Mouse (Mus musculus) CH12.LX (cell line): Measurements from ENCODE around the gene Prkg1. TPM values are rescaled to one million over a fixed set of nuclear protein-coding genes. Genes with fewer than 3 reads are reported as not detected.

Experiments used
- DNase-seq: peaks from one replicate; pipeline ENCODE4 v3.0.0-alpha.2; 2013; ENCODE audit errors: extremely low read depth
- H3K27ac ChIP-seq: 2 replicates; pipeline ENCODE4 v1.5.1; 2012; ENCODE audit warnings: low read depth, mild to moderate bottlenecking, control low read depth, moderate library complexity; ENCODE audit not compliant: insufficient read depth
- H3K27me3 ChIP-seq: replicated peaks from 2 replicates; pipeline ENCODE3; 2012; ENCODE audit warnings: inconsistent platforms
- H3K36me3 ChIP-seq, 2 experiments: replicated peaks in 1 of 2; 2 replicates each; pipeline versions ENCODE3 to v1.6.1; 2012; ENCODE audit warnings: inconsistent platforms in 1 of 2, low read length in 1 of 2, mild to moderate bottlenecking in 1 of 2, mixed read lengths in 1 of 2, moderate library complexity in 1 of 2; ENCODE audit not compliant: control insufficient read depth in 1 of 2, insufficient read depth in 1 of 2
- H3K4me1 ChIP-seq, 2 experiments: 2 replicates each; pipeline ENCODE4 v1.6.1; 2012; ENCODE audit warnings: inconsistent platforms in 1 of 2, moderate library complexity in 1 of 2; ENCODE audit not compliant: insufficient read depth in 2 of 2, control insufficient read depth in 1 of 2
- H3K4me2 ChIP-seq: 2 replicates; pipeline ENCODE4 v1.6.1; 2012; ENCODE audit warnings: low read depth, mild to moderate bottlenecking, control low read depth; ENCODE audit not compliant: poor library complexity, insufficient read depth, severe bottlenecking
- H3K4me3 ChIP-seq, 3 experiments: fragments of 150-350 bp in 1 of 3; sonication (generic) in 1 of 3; replicated peaks in 1 of 3; 2 replicates each; pipeline versions ENCODE3 to v1.5.1; 2011 to 2012; ENCODE audit warnings: low read depth in 2 of 3, low read length in 2 of 3, mild to moderate bottlenecking in 2 of 3, moderate library complexity in 2 of 3, control low read depth in 1 of 3, improper control_type of control experiment in 1 of 3, inconsistent platforms in 1 of 3, mixed read lengths in 1 of 3; ENCODE audit not compliant: poor library complexity in 1 of 3
- H3K79me2 ChIP-seq: replicated peaks from 2 replicates; pipeline ENCODE4 v1.6.1; 2012; ENCODE audit warnings: mild to moderate bottlenecking, moderate library complexity; ENCODE audit not compliant: control insufficient read depth, poor library complexity, insufficient read depth, severe bottlenecking; ENCODE audit errors: extremely low read depth
- H3K9ac ChIP-seq: 2 replicates; pipeline ENCODE4 v1.6.1; 2012; ENCODE audit warnings: low read depth, mild to moderate bottlenecking, control low read depth, moderate library complexity; ENCODE audit not compliant: insufficient read depth
- H3K9me3 ChIP-seq: replicated peaks from 2 replicates; pipeline ENCODE3; 2012; ENCODE audit warnings: low read length, inconsistent platforms, mixed read lengths
- CHD1 ChIP-seq: IDR thresholded peaks from 2 replicates; pipeline ENCODE4 v1.6.1; 2012; ENCODE audit warnings: low read depth, low read length, improper control_type of control experiment, inconsistent platforms
- CHD2 ChIP-seq: IDR thresholded peaks from 2 replicates; pipeline ENCODE4 v1.6.1; 2011; ENCODE audit warnings: low read length, improper control_type of control experiment
- CTCF ChIP-seq, 2 experiments: IDR thresholded peaks in 1 of 2; conservative IDR thresholded peaks in 1 of 2; 2 replicates each; pipeline ENCODE4 v1.5.1; 2011 to 2012; ENCODE audit warnings: low read depth in 2 of 2, low read length in 2 of 2, improper control_type of control experiment in 1 of 2, inconsistent platforms in 1 of 2, mild to moderate bottlenecking in 1 of 2, moderate library complexity in 1 of 2
- E2F4 ChIP-seq: IDR thresholded peaks from 2 replicates; pipeline ENCODE4 v1.6.1; 2011; ENCODE audit warnings: low read depth, low read length, improper control_type of control experiment; ENCODE audit not compliant: insufficient replicate concordance
- ELF1 ChIP-seq: IDR thresholded peaks from 2 replicates; pipeline ENCODE4 v1.6.1; 2014; ENCODE audit warnings: low read depth, mild to moderate bottlenecking, inconsistent platforms, low read length, improper control_type of control experiment
- EP300 ChIP-seq: IDR thresholded peaks from 2 replicates; pipeline ENCODE4 v1.6.1; 2011; ENCODE audit warnings: low read length, improper control_type of control experiment
- GABPA ChIP-seq: IDR thresholded peaks from 2 replicates; pipeline ENCODE4 v1.6.1; 2012; ENCODE audit warnings: low read depth, low read length, improper control_type of control experiment, inconsistent platforms; ENCODE audit not compliant: insufficient replicate concordance
- HCFC1 ChIP-seq: IDR thresholded peaks from 2 replicates; pipeline ENCODE4 v1.6.1; 2012; ENCODE audit warnings: low read depth, mild to moderate bottlenecking, inconsistent platforms, low read length, improper control_type of control experiment
- IRF4 ChIP-seq: IDR thresholded peaks from 2 replicates; pipeline ENCODE4 v1.6.1; 2014; ENCODE audit warnings: low read depth, mild to moderate bottlenecking, inconsistent platforms, low read length, improper control_type of control experiment
- JUN ChIP-seq: IDR thresholded peaks from 2 replicates; pipeline ENCODE4 v1.6.1; 2011; ENCODE audit warnings: low read depth, mild to moderate bottlenecking, low read length, improper control_type of control experiment, moderate library complexity; ENCODE audit not compliant: insufficient read depth
- JUND ChIP-seq: conservative IDR thresholded peaks from 2 replicates; pipeline ENCODE4 v1.6.1; 2011; ENCODE audit warnings: low read depth, low read length, improper control_type of control experiment
- MAFK ChIP-seq: IDR thresholded peaks from 2 replicates; pipeline ENCODE4 v1.6.1; 2011; ENCODE audit warnings: low read length, improper control_type of control experiment; ENCODE audit not compliant: insufficient replicate concordance
- MAX ChIP-seq: IDR thresholded peaks from 2 replicates; pipeline ENCODE4 v1.6.1; 2011; ENCODE audit warnings: low read length, improper control_type of control experiment
- PAX5 ChIP-seq: IDR thresholded peaks from 2 replicates; pipeline ENCODE4 v1.6.1; 2012; ENCODE audit warnings: low read length, inconsistent platforms, mixed read lengths
- POLR2A ChIP-seq: IDR thresholded peaks from 2 replicates; pipeline ENCODE4 v1.6.1; 2011; ENCODE audit warnings: low read depth, mild to moderate bottlenecking, improper control_type of control experiment, low read length
- RAD21 ChIP-seq: IDR thresholded peaks from 2 replicates; pipeline ENCODE4 v1.6.1; 2011; ENCODE audit warnings: low read depth, mild to moderate bottlenecking, low read length, improper control_type of control experiment, moderate library complexity
- SIN3A ChIP-seq: IDR thresholded peaks from 2 replicates; pipeline ENCODE4 v1.6.1; 2012; ENCODE audit warnings: low read length, improper control_type of control experiment, inconsistent platforms
- SMC3 ChIP-seq: IDR thresholded peaks from 2 replicates; pipeline ENCODE4 v1.6.1; 2011; ENCODE audit warnings: low read depth, low read length, improper control_type of control experiment
- TCF12 ChIP-seq: IDR thresholded peaks from 2 replicates; pipeline ENCODE4 v1.6.1; 2014; ENCODE audit warnings: low read depth, mild to moderate bottlenecking, inconsistent platforms, low read length, improper control_type of control experiment
- UBTF ChIP-seq: IDR thresholded peaks from 2 replicates; pipeline ENCODE4 v1.6.1; 2012; ENCODE audit warnings: low read depth, mild to moderate bottlenecking, inconsistent platforms, low read length, improper control_type of control experiment, moderate library complexity
- USF1 ChIP-seq: IDR thresholded peaks from 2 replicates; pipeline ENCODE4 v1.6.1; 2014; ENCODE audit warnings: low read depth, mild to moderate bottlenecking, inconsistent platforms, low read length, improper control_type of control experiment
- USF2 ChIP-seq: conservative IDR thresholded peaks from 2 replicates; pipeline ENCODE4 v1.6.1; 2011; ENCODE audit warnings: low read depth, low read length, improper control_type of control experiment
- ZNF384 ChIP-seq: IDR thresholded peaks from 2 replicates; pipeline ENCODE4 v1.6.1; 2012; ENCODE audit warnings: low read depth, low read length, improper control_type of control experiment, inconsistent platforms
- dilution Hi-C: fragments of 300-500 bp; cut with MboI; formaldehyde crosslinking; loops from 2 replicates; pipeline ENCODE4 v1.14.3; 2020; ENCODE audit warnings: low sequenced_read_pairs; ENCODE audit not compliant: extremely low pct_unique_long_range_greater_than_20kb, extremely low pct_ligation_motif_present
- in situ Hi-C: fragments of 300-500 bp; cut with MboI; formaldehyde crosslinking; loops from 3 replicates; pipeline ENCODE4 v1.14.3; 2019; ENCODE audit warnings: low sequenced_read_pairs, low pct_ligation_motif_present, low pct_unique_long_range_greater_than_20kb, mixed read lengths
- polyA plus RNA-seq: library from polyadenylated mRNA; unstranded; fragments of >175 nt; gene quantifications from 2 replicates; pipeline ENCODE4 v1.2.1, GENCODE M21; 2012; ENCODE audit warnings: low read depth; ENCODE audit not compliant: insufficient read length
- total RNA-seq, 2 experiments: library from RNA; depleted of rRNA; stranded (reverse); fragments of 300-350 nt in 1 of 2; fragments of >200 nt in 1 of 2; gene quantifications; 2 replicates each; pipeline ENCODE4 v1.2.3; 2012 to 2014

Gene Prkg1
- total and polyA plus RNA-seq, 3 experiments: not detected

DNA sequence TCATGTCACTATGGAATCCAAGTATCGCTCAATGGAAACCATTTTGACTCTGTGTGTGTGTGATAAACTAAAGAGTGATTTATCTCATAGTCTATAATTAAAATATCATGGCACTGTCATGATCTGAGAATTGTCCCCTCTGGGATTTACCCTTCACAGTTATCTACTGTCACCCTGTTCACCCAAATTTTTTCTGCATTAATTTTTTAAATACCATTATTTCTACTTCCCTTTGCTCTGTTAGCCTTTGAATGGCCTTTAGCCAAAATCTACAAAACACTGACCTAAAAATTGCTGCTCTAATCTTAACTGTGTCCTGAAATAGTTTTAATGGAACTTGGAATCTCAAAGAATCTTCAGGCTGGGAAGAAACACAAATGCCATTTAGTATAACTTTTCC lies 143.1 kb downstream of the Prkg1 start:
- Histone ChIP-seq H3K36me3 (no peaks in the 10 kb centered on the region), H3K9ac (no peak overlapping the region), H3K4me2 (no peak overlapping the region), H3K4me1 (peaks cover 0 to 11% of the 10 kb centered on the region in 2 experiments; a peak in 1 of 4 replicates), H3K27ac (no peak overlapping the region), H3K79me2 (no peaks in the 10 kb centered on the region), H3K27me3 (no peaks in the 10 kb centered on the region), H3K9me3 (no peaks in the 10 kb centered on the region), H3K4me3 (no peak overlapping the region)
- no peak for DNase-seq
- dilution Hi-C loops (no loop called here), in situ Hi-C loops (no loop called here)
- no peak for TF ChIP-seq EP300
- no peak for TF ChIP-seq CHD2
- no peak for TF ChIP-seq HCFC1
- no peak for TF ChIP-seq ELF1
- TF ChIP-seq CHD1: no peak

DNA sequence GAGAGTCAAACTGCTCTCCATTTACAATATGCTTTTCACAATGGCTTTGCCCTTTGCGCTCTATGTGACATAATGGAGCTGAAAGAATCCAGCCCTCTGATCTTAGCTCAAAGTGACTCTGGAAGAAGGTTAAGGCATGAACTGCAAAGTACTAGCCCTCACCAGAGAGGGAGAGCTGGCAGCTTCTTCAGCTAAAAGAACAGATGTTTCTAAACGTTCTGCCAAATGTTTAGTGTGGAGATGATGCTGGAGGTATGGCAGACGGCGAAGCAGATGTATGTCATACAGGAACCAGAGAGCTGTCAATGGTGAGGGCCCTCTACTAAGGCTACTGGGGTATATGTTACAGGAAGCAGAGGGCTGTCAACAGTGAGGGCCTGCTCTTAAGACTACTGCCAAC lies 148.0 kb downstream of the Prkg1 start:
- no peaks in the 10 kb centered on the region for H3K79me2 ChIP-seq
- TF ChIP-seq SMC3 (no peak), POLR2A (no peak), IRF4 (no peak), MAFK (no peak), MAX (no peak), ZNF384 (no peak), CTCF (conservative IDR thresholded peaks at IDR 0.05 in 1 of 2, IDR thresholded peaks at IDR 0.05 in 1 of 2; ENCODE audit: low read depth in 2 of 2, low read length in 2 of 2) (no peak), JUN (no peak), TCF12 (no peak), USF2 (no peak), EP300 (no peak), JUND (no peak), USF1 (no peak), GABPA (no peak), UBTF (no peak), SIN3A (no peak), PAX5 (no peak), RAD21 (no peak), CHD2 (no peak), E2F4 (no peak)
- H3K36me3 ChIP-seq: no peaks in the 10 kb centered on the region
- H3K27ac ChIP-seq: no peak overlapping the region
- no peak for DNase-seq
- no peaks in the 10 kb centered on the region for H3K4me1 ChIP-seq
- no peaks in the 10 kb centered on the region for H3K9me3 ChIP-seq
- dilution Hi-C loops (no loop called here), in situ Hi-C loops (no loop called here)
- no peaks in the 10 kb centered on the region for H3K27me3 ChIP-seq
- H3K4me3 ChIP-seq: no peak overlapping the region
- H3K9ac ChIP-seq: no peak overlapping the region
- H3K4me2 ChIP-seq: no peak overlapping the region
